Mouse (Mus musculus) thymus, postnatal 10 days (tissue): ENCODE measurements at regions not wholly inside any gene's neighbourhood (a gene's known extent, or its start where the extent isn't known, plus 50 kb on each side); places are given as distances from the start of the nearest gene placed in this dataset.
"Not testable (repeated sequence)": the region's sequence is repeated elsewhere in the genome, so short reads cannot be mapped to it uniquely, and the experiment has no call there.

ENCODE experiments used
- DNase-seq, 2 experiments: peaks; one replicate each; pipeline ENCODE4 v3.0.0; 2021; ENCODE audit warnings: low spot score in 2 of 2

DNA sequence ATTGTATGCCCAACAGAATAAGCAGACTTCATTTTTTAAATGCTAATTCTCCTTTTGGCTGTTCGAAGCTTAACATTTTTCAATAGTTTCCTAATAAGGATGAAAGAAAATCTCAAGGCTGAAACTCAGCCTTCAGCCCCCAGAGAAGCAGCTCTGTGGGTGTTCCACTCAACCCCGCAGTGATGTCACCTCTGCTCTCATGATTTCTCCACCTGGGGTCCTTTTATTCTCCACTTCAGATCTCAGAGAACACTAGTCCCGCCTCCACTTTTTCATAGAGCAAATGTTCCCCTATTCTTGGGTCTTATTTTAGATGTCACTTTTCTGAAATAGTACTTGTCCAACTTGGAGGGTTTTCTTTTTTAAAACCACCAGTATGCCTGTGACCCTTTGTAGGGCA lies 567.3 kb downstream of the Cntn3 start:
- DNase-seq, result no peak

DNA sequence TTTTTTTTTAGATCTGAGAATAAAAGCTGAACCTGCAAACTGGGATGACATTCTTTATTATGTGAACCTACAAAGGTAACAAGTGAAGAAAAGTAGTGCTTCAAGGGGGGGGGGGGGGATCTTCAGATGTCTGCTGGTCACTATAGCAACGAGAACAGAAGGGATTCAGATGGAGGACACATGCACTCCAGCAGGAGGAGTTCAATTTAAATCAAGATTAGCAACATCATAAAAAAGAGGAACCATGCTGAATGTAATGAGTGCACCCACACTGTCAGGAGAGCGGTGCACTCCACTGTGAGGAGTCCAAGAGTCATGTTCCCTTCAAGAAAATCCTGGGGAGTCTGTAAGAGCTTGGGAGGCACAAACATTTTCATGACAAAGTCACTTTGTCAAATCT lies 574.7 kb downstream of the Cntn3 start:
- no peak for DNase-seq

DNA sequence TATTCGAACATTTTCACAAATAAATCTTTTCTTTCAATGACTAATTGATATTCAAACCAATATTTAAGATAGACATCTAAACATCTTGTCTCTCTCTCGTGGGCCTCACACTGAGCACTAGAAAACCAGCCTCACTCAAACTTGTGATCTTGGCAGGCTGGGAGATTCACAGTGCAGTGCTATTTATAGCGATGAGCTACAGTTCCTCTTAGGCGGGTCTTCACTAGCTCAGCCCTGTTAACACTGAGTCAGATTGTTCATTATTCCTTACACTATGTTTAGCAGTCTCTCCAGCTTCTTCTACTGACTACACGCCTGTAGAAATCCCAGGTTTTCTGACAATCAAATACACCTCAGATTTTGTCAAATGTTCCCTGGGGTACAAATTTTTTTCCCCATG lies 575.3 kb downstream of the Cntn3 start:
- no peak for DNase-seq

DNA sequence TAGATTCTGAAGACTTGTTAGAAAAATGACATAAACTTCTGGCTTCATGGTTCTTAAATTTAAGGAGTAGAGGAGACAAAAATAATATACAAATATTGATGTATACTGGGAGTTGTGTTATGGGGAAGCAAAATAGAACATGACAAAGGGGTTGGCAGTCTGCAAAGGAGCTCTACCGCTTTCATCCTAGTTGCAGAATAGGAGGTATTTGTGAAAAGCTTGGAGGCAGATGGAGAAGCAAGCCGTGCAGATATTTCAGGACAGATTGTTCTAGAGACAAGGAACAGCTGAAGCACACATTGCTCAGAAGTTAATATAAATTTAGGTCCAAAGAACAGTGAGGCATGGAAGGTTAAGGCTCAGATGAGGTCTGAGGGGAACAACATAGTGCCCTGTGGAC lies 580.1 kb downstream of the Cntn3 start:
- no peak for DNase-seq

DNA sequence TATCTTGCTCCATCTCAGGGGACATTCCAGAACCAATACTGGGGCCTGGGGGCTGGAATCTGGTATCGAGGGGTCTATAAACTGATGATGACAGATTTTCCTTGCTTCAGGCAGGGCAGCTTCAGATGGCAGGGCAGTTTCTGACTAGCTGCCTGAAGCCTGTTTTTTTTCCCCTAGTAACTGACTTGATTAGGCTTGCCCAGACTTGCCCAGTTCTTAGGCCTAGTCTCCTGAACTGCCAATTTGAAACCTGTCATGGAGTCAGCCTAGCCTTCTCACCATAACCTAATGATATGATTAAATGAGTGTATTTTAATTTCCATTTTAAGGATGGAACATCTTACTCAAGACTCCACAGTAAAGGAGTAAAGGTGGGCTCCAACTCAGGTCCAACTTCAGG lies 591.2 kb downstream of the Cntn3 start:
- DNase-seq, result no peak

DNA sequence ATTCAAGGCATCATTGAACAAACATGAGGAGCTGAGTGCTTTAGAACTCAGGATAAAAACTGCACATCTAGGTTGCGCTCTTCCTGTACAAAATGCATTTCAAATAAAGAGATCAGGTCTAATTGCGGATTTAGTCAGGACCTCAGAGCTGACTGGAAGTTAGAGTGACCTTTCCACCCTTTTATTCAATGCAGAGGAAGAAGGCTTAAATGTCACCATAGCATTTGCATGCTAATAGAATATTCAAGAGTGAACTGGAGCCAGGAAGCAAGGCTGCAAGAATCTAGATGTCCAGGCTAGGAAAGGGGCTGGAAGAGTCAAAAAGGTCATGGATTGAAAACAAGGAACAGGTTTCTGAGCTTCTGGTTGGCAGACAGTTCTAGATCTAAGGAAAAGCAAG lies 593.7 kb downstream of the Cntn3 start:
- no peak for DNase-seq

DNA sequence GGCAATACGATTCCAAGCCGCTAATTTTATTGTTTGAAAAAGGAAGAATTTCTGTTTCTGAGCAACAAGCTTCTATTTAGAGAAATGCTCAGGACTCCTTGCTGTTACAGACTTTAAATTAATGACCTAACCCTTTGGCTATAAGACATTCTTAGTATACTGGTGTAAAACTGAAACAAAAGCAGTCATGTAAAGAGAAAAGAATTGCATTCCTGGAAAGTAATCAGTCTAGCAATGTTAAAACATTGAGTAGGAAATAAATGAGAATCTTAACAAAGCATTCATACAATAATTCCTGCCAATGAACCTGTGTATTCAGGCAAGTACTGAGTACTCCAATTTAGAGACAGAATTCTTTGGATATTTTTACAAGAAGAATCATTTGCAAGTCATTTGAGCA lies 587.2 kb upstream of the Pdzrn3 start:
- DNase-seq, result no peak

DNA sequence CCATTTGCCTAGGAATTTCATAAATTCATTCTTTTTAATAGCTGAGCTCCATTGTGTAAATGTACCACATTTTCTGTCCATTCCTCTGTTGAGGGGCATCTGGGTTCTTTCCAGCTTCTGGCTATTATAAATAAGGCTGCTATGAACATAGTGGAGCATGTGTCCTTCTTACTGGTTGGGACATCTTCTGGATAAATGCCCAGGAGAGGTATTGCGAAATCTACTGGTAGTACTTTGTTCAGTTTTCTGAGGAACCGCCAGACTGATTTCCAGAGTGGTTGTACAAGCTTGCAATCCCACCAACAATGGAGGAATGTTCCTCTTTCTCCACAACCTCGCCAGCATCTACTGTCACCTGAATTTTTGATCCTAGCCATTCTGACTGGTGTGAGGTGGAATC lies 583.8 kb upstream of the Pdzrn3 start:
- not testable (repeated sequence) for DNase-seq

DNA sequence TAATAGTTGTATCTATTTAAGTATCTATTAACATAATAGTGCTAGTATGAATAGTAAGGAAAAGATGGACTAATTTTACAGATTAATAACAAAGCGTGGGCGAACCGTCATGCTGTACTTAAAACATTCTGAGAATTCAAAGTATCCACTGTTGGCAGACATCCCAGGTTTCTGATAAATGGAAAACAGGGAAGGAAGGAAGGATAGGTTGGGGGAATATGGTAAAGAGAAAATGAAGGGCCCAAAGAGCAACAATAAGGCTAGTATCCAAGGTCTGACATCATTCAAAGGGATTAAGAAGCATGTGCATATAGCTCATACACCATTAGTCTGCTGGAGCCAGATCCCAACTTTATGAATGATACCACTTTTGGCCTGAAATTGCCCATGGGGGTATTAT lies 572.0 kb upstream of the Pdzrn3 start:
- DNase-seq, result no peak

DNA sequence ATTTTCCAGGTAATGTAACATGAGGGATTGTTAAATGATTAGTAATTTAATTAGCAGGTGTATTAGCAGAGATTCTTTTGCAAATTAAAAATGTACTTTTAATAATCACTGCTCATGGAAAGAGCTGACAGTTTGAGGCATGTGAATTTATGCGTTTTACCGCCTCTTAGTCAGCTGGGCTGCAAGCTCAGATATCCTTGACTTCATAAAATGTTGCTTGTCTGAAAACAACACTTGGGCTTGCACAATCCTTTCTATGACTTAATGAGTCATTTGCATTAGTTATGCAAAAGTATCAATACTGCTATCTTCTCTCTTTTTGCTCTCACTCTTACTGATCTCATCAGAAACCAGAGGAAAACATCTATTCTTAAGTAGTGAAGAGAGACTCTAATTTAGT lies 571.3 kb upstream of the Pdzrn3 start:
- DNase-seq, result no peak

DNA sequence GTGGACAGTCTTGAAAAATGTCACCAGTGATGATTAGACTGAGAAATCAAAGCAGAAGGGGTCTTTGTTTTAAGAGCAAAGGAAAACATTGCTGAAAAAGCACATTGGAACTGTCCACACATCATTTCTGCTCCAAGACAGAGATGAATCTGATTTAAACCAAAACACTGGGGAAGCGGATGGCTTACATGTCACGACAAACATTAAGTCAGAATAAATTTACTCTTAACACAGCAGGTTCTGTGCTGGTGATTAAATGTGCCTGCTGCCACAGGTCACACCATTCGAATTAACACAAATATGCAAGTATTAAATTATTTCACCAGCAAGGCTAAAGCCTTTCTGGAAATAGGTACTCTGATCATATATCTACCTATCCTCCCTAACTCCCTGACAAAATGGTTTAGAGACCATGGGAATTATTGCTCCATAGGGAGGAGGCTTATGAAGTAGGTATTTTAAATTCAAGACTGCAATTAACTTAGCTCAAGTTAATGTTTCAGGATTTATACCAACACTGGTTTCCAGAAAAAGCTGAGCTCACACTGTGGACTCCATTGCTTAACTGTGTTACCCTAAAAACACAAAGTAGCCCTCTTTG lies 562.7 kb upstream of the Pdzrn3 start:
- no peak for DNase-seq

DNA sequence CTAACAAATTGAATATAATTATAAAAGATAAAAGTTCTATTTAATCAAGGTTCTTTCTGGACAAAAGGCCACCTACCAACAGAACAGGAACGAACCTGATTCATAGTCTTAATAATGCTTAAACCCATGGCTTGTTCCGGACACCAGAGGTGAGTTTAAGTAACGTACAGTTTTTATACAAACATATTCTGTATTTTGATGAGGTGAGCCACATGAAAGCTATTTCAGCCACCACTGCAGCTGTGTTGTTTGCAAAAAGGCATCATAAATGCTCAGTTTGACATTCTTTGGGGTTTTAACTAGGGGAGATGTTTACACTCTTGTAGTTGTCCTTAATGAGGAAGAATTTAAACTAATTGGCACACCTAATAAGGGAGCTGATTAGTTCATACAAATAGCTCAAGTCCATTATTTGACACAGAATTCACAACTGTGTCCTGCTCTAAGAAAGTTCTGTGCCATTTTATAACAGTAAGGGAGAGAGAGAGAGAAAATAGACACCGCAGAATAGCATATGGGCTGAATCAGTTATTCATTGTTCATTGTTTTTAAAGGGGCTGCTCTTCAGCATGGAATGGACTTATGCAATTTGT lies 560.8 kb upstream of the Pdzrn3 start:
- DNase-seq, result no peak

DNA sequence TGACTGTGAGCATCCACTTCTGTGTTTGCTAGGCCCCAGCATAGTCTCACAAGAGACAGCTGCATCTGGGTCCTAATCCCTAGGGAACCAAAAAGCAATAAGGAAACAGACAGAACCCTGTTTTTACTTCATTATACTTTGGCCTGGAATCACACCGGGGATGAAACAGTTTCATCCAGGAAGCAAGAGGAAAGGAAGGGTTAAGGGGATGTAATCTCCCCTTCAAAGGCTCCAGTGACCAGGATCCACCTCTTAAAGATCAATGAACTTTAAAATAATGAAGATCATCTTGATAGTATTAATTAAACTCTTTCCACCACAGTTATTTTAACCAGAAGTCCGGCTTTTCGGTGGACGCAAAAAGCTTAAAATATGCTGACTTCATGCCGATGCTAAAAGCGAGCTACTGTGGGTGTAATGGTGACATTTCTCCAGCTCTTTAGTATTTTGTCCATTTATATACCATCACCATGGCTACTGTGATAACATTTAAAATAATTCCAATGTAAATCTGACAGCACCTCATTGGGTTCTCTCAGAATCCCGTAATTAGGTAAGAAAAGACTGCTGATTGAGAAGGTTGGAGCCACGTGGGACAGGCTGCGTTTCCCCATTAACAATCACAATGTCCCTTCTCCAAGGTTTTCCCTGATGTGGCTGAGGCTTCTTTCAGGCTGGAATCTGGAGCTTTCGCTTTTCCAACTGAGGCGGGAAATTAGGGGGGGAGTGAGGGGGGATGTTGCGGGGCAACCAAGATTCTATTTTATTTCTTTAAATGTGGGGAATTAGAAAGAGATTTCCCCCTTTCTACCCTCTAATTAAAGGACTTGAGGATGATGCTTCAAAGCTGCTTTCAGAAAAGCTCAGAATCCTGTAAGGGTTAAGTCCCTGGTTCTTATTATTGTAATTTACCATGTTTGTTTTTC lies 560.0 kb upstream of the Pdzrn3 start:
- DNase-seq, result no peak

DNA sequence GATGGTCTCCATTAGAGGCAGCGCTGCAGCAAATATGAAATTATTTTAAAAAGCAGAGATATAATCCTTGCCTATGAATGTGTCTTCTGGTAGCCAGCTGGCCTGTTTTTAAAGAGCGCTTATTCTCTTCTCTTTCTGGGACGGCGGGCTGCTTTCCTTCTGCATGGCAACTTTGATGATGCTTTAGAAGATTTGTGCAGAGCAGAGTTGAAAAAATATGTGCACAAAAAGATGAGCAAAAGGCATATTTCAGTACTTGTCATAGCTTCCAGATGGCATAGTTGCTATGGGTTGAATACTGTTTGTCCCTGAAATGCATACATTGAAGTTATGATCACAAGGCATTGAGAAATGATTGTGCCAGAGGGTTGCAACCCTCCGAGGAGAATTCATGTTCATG lies 554.1 kb upstream of the Pdzrn3 start:
- no peak for DNase-seq

DNA sequence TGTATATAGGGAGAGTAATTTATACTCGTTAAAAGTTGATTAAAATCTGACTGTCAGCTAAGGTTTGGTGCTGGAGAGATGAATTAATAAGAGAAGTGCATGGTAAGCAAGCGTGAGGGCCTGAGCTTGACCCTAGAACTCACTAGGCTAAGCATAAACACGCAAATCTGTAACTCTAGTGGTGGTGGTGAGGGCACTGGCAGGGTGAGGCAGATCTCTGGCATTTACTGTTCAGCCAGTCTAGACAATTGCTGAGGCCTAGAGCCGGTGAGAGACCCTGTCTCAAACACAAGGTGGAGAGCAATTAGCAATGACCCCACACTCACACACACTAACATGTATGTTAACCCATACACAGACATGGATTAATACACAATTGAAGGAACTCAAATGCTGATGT lies 544.0 kb upstream of the Pdzrn3 start:
- no peak for DNase-seq

DNA sequence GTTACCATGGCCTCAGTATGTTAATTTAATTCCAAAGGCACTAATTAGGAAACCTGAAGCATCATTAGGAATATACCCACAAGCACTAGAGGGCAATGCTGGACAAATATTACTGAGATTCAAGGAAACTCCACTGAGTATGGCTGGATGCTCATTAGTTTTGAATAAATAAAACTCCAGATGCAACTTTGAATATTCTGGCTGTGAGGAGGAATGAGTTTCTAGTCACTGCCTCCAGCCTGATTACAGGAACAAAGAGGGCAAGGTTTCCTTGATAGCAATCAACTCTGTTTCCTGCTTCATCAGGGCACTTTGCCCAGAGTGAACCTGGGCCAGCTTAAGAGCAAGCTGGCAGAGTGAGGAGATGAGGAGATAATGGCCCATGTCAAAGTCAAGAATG lies 543.5 kb upstream of the Pdzrn3 start:
- no peak for DNase-seq

DNA sequence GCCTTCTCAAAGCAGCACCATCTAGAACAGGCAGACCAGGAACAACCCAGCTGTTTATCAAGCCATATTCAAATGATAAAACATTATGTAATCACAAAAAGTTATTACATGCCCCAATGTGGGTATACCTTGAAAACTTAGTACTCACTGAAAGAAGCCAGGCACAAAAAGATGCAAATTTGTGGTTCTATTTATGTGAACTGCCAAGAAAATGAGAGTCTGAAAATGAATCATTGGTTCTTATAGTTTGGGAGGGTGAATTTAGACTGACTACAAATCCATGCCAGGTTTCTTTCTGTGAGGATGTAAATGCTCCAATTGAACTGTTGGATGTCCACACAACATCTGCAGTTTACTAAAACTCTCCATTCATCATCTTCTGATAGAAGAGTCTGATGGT lies 541.2 kb upstream of the Pdzrn3 start:
- no peak for DNase-seq

DNA sequence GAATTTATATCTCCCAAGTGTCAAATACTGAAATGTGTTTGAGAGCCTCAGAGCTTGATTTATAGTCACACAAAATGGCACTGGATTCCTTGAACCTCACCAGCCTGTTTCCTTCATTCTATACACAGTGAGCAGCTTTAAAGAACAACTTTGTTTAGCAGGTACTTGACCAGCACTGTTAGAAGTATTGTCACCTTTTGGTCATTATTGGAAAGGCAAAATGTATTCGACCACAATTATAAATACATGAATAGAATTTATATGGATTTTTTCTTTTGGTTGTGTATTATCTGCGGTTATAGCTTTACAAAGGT lies 527.3 kb upstream of the Pdzrn3 start:
- no peak for DNase-seq

DNA sequence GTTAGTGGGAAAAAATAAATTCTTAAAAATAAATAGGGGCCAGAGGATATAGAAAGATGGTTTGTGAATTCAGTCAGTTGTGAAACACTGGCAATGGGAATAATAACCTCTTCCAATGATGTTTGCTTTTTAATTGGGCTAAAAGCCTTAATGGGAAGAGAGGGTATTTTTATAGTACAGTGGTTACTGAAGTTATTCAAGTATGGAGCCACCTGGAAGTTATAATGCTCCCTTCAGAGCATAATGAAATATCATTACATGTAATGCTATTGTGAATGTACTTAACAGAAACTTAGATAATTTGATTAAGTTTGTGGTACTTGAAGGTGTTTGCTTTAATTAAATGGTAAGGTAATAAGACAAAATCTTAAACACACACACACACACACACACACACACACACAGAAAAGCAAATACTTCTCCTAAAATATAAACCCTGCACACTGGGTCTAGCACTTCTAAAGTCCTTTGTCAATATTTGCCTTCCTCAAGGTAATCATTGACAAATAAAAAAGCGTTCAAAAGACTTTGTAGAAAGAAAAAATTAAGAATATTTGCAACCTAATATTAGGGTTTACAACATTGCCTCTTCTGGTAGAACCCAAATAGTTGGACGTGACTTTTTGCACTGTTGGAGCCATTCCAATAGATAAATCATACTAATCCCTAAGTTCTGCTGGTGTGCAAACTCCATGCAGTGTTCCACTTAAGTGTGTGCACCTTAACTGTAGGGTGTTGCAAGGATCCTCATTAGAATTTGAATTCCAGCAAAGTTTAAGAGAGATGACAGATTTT lies 526.7 kb upstream of the Pdzrn3 start:
- no peak for DNase-seq

DNA sequence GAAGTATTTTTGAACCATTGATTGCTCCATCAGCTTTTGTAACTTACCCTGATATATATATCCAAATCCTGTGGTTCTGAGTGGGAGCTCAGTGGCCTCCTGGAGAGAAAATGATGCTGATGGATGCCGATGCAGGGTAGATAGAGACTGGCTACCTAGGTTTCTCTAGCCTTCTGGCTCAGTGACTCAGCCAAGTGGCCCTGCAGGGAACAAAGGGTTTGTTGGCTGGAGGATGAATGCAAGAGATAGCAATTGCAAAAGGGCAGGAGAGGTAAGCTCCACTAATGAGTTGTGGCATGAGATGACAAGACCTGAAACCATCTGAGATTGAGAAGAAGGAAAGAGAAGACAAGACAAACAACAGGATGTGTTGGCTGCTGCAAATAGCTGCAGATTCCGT lies 524.6 kb upstream of the Pdzrn3 start:
- DNase-seq, result no peak

DNA sequence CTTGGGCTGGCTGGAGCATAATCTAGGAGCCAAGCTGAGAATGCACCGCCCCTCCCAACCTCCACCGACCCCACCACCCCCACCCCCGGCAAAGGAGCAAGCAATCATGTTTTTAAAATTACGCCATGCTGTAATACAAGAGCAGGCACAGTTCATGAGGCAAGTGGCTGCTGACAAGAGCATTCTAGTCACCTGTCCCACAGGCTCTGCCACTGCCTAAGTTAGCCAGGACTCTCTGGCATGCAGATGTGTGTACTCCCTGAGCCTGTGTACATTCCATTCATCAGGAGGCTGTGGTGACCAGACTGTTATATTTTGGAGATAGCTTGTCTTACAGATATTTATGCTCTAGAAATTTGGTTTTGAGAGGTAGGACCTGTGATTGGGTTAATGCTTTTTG lies 520.8 kb upstream of the Pdzrn3 start:
- DNase-seq, result no peak

DNA sequence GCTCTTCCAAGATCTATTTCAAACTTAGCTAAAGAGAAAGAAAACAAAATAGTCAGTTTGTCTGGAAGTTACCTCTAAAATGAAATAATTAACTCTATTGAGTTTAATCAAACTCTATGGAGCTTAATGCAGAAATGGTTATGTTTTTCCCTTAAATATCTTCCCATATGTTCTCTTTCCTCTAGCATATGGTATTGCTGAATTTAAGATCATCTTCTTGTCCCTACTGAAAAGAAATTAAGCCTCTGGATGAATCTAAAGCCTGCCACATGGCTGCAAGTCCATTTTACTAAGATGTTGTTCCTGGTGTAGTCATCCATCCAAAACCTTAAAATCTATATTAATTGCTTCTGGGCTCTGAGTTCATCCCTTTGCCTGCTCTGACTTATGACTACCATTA lies 513.0 kb upstream of the Pdzrn3 start:
- DNase-seq, result no peak

DNA sequence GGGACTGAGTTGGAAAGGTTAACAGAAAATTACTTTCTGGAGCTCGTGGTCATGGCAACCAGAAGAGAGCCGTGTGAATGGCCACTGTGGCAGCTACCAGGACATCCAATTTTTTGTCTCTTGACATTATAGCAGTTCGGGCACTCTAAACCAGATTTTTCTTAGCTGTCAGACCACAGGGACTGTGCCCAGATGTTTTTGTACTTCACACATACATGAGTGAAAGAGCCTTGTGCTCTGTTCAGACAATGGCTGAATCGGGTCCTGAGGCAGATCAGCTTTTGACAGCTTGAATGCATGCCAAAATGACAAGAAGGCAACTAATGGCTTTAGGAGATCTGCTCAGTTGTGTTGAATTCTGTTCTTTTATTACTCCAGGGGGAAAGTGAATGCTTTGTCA lies 505.2 kb upstream of the Pdzrn3 start:
- no peak for DNase-seq
